Mouse (Mus musculus) midbrain, postnatal 0 days (tissue): ENCODE measurements around the gene Lrfn1. TPM values are rescaled to one million over a fixed set of nuclear protein-coding genes. Genes with fewer than 3 reads are reported as not detected.

Experiments
- ATAC-seq: fragments of 200-750 bp; cut with Nextera tagmentation; 2 replicates; pipeline ENCODE4 v1.8.0; 2017; ENCODE audit warnings: moderate number of reproducible peaks, mild to moderate bottlenecking, moderate TSS enrichment, moderate library complexity; ENCODE audit not compliant: low FRiP score
- DNase-seq: peaks from one replicate; pipeline ENCODE4 v3.0.0-alpha.2; 2015; ENCODE audit warnings: low spot score
- H3K27ac ChIP-seq: fragments of 300-500 bp; sonication (generic); 2 replicates; pipeline ENCODE4 v1.5.1; 2014; ENCODE audit warnings: low read depth, mild to moderate bottlenecking, low read length, mixed read lengths
- H3K27me3 ChIP-seq: fragments of 300-500 bp; sonication (generic); 2 replicates; pipeline ENCODE4 v1.6.1; 2014; ENCODE audit warnings: low read length, control low read depth, mixed read lengths; ENCODE audit not compliant: insufficient read depth
- H3K36me3 ChIP-seq: fragments of 300-500 bp; sonication (generic); 2 replicates; pipeline ENCODE4 v1.6.1; 2014; ENCODE audit warnings: low read length, control low read depth, mixed read lengths; ENCODE audit not compliant: insufficient read depth
- H3K4me1 ChIP-seq: fragments of 300-500 bp; sonication (generic); 2 replicates; pipeline ENCODE4 v1.6.1; 2014; ENCODE audit warnings: mild to moderate bottlenecking, control low read depth, antibody characterized with exemption, low read length, mixed read lengths; ENCODE audit not compliant: insufficient read depth
- H3K4me2 ChIP-seq: fragments of 300-500 bp; sonication (generic); 2 replicates; pipeline ENCODE4 v1.6.1; 2014; ENCODE audit warnings: low read depth, mild to moderate bottlenecking, low read length, mixed read lengths; ENCODE audit not compliant: poor library complexity, severe bottlenecking
- H3K4me3 ChIP-seq: fragments of 300-500 bp; sonication (generic); 2 replicates; pipeline ENCODE4 v1.5.1; 2014; ENCODE audit warnings: low read depth, mild to moderate bottlenecking, low read length, moderate library complexity
- H3K9ac ChIP-seq: fragments of 300-500 bp; sonication (generic); replicated peaks from 2 replicates; pipeline ENCODE4 v1.6.1; 2014; ENCODE audit warnings: mild to moderate bottlenecking, low read length, moderate library complexity, mixed read lengths; ENCODE audit not compliant: poor library complexity, severe bottlenecking
- H3K9me3 ChIP-seq: fragments of 300-500 bp; sonication (generic); 2 replicates; pipeline ENCODE4 v1.6.1; 2016; ENCODE audit warnings: low read length, control low read depth
- CTCF ChIP-seq: IDR thresholded peaks from 2 replicates; pipeline ENCODE4 v1.5.1; 2016; ENCODE audit warnings: antibody characterized with exemption, mild to moderate bottlenecking
- WGBS: fragments of 180-500 bp; shearing (Covaris S2); extraction: QIAGEN DNeasy Blood & Tissue Kit; methylation state at CpG from one replicate; pipeline ENCODE4 v1.1.7; 2014; 5-methylcytosine and 5-hydroxymethylcytosine counted together
- polyA plus RNA-seq: library from polyadenylated mRNA; unstranded; fragments of >200 nt; fragmentation: Nextera tagmentation; extraction: Ambion mirVana; gene quantifications from 2 replicates; pipeline ENCODE4 v1.2.1, GENCODE M21; 2015
- total RNA-seq: library from RNA; depleted of rRNA; stranded (reverse); fragments of >200 nt; gene quantifications from 2 replicates; pipeline ENCODE4 v1.2.3, GENCODE M21; 2014

Gene Lrfn1
- total and polyA plus RNA-seq, 2 experiments from 2014 or later, result 20.6 to 137 TPM

DNA sequence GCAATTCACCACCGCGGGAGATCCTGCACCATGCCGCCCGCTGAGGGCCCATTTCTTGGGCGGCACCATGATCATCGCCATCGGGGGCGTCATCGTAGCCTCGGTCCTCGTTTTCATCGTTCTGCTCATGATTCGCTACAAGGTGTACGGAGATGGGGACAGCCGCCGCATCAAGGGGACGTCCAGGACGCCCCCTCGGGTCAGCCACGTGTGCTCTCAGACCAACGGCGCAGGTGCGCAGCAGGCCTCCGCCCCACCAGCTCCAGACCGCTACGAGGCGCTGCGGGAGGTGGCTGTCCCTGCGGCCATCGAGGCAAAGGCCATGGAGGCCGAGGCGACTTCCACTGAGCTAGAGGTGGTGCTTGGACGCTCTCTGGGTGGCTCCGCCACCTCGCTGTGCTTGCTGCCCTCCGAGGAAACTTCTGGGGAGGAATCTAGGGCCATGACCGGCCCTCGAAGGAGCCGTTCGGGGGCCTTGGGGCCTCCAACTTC, 15.0 kb downstream of the Lrfn1 start:
- Histone ChIP-seq H3K4me3 (no peak overlapping the region; the same call in 1 of the 2 replicates), H3K4me1 (no peaks in the 10 kb centered on the region), H3K9me3 (no peaks in the 10 kb centered on the region), H3K36me3 (peaks cover 20% of the 10 kb centered on the region), H3K27ac (no peak overlapping the region), H3K4me2 (peak overlapping the region; percentile 43), H3K27me3 (no peaks in the 10 kb centered on the region), H3K9ac (0 out of 2 replicates have a peak overlapping the region, but pooled peaks have one; percentile 24)
- ATAC-seq (no peak), DNase-seq (no peak)
- no peak for TF ChIP-seq CTCF
- WGBS, result 22% methylated on average over 40 of the region's 40 CpGs

DNA sequence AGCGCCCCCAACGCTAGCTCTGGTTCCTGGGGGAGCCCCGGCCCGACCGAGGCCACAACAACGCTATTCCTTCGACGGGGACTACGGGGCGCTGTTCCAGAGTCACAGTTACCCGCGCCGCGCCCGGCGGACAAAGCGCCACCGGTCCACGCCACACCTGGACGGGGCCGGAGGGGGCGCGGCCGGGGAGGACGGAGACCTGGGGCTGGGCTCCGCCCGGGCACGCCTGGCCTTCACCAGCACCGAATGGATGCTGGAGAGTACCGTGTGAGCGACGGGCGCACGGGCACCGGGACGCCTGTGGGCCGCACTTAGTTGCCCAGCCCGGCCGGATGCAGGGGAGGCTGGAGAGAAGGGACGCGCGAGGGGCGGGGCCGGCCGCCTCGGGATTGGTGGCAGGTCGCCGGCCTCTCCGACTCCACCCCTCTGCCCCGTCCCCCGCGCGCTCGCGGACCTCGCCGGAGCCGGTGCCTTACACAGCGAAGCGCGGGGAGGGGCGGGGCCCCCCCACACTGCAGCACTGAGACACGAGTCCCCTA, 15.5 kb downstream of the Lrfn1 start:
- Histone ChIP-seq H3K4me1 (no peaks in the 10 kb centered on the region), H3K27ac (no peak overlapping the region), H3K4me3 (peak overlapping the region; percentile 18), H3K9ac (peak overlapping the region; percentile 24; the same call in 1 of the 2 replicates), H3K4me2 (peak overlapping the region; percentile 43), H3K36me3 (peaks cover 18% of the 10 kb centered on the region), H3K27me3 (no peaks in the 10 kb centered on the region), H3K9me3 (no peaks in the 10 kb centered on the region)
- ATAC-seq (peak; percentile 11; the same call in 1 of the 2 replicates), DNase-seq (peak; percentile 9)
- 0 out of 2 replicates have a peak, but pooled peaks have one; percentile 4 for TF ChIP-seq CTCF
- WGBS, result 9% methylated on average over 63 of the region's 63 CpGs

DNA sequence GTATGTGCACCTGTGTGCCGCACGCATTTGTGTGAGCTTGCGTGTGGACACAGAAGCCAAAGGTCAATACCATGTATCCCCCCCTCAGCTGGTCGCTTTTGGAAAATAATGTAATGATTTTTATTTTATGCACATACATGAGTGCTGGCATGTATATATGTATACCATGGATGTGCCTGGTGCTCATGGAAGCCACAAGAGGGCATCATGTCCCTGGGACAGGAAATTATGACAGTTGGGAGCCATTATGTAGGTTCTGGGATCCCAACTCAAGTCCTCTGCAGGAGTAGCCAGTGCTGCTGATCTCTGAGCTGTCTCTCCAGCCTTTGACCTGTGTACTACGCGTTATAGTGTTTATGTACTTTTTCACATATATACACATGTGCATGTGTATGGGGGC, 24.4 kb downstream of the Lrfn1 start:
- no peak for DNase-seq
- Histone ChIP-seq H3K27ac (no peak overlapping the region), H3K4me1 (no peaks in the 10 kb centered on the region), H3K9me3 (no peaks in the 10 kb centered on the region), H3K4me2 (no peak overlapping the region), H3K36me3 (no peaks in the 10 kb centered on the region), H3K4me3 (no peak overlapping the region), H3K27me3 (no peaks in the 10 kb centered on the region), H3K9ac (no peak overlapping the region)
- ATAC-seq, result no peak
- TF ChIP-seq CTCF, result peak; percentile 38
- 87% methylated on average over 6 of the region's 6 CpGs for WGBS

DNA sequence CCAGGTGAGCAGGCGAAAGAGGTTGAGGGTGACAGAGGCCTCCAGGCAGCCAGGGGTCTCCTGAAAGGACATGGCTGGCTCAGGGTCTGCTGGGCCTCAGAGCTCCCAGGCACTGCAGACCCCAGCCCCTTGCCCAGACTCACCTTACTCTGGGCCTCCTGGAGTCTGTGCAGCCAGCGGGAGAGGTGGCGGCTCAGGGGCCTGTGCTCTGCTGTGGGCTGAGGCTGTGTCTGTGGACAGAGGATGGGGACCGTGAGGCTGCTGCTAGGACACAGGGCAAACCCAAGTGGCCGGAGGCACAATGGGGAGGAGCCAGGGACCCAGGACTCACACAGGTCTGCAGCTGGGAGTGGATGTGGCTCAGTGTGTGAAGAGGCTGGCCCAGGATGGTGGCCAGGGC, 25.6 kb downstream of the Lrfn1 start:
- Histone ChIP-seq H3K4me3 (no peak overlapping the region), H3K9ac (no peak overlapping the region), H3K27me3 (no peaks in the 10 kb centered on the region), H3K4me2 (no peak overlapping the region), H3K4me1 (no peaks in the 10 kb centered on the region), H3K27ac (no peak overlapping the region), H3K36me3 (no peaks in the 10 kb centered on the region), H3K9me3 (no peaks in the 10 kb centered on the region)
- ATAC-seq, result no peak
- WGBS, result 88% methylated on average over 5 of the region's 5 CpGs
- no peak for DNase-seq
- no peak for TF ChIP-seq CTCF

DNA sequence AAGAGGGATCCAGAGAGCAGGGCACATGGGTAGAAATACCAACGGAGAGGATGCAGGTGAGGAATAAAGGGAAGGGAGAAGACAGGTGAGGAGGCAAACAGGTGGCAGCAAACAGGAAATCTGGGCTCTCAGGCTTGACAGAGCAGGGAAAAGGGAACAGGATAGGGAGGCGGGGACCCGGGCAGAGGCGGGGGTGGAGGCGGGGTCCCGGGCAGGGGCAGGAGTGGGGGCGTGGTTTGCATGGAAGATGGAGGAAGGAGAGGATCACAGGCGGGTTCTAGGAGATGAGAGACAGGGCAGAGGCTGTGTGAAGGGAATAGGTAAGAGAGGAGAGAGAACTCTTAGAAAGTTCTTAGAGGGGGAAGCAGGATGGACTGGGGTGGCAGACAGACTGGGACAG, 27.1 kb downstream of the Lrfn1 start:
- no peak for DNase-seq
- Histone ChIP-seq H3K4me1 (no peaks in the 10 kb centered on the region), H3K9me3 (no peaks in the 10 kb centered on the region), H3K36me3 (no peaks in the 10 kb centered on the region), H3K27me3 (no peaks in the 10 kb centered on the region), H3K4me3 (no peak overlapping the region), H3K4me2 (no peak overlapping the region), H3K27ac (no peak overlapping the region), H3K9ac (no peak overlapping the region)
- ATAC-seq, result no peak
- whole genome bisulfite sequencing, result 6% methylated on average over 8 of the region's 8 CpGs
- no peak for TF ChIP-seq CTCF

DNA sequence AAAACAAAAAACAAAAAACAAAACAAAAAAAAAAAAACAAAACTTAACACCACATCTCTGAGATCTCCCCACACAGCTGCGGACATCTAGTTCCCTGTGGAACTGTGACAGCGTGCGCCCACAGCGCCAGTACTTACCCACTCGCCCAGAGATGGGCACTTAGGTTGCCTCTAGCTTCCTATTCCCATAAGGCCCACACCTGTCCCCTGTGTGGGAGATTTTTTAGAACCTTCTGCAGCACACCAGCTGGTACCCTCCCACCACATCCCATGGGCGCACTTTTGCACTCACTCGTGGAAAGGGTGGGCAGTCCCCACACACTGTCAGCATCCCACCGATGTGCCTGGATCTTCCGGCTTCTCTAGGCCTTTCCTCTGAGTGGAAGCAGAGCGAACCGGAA, 31.1 kb downstream of the Lrfn1 start:
- Histone ChIP-seq H3K27ac (no peak overlapping the region), H3K4me1 (no peaks in the 10 kb centered on the region), H3K4me3 (no peak overlapping the region), H3K9ac (no peak overlapping the region), H3K4me2 (no peak overlapping the region), H3K27me3 (0 out of 2 replicates have a peak, but pooled peaks cover 4% of the 10 kb centered on the region), H3K9me3 (no peaks in the 10 kb centered on the region), H3K36me3 (no peaks in the 10 kb centered on the region)
- no peak for ATAC-seq
- 88% methylated on average over 11 of the region's 11 CpGs for WGBS
- TF ChIP-seq CTCF, result no peak
- no peak for DNase-seq
